Mouse (Mus musculus) forebrain, embryonic 14.5 days (tissue): ENCODE measurements at regions not wholly inside any gene's neighbourhood (a gene's known extent, or its start where the extent isn't known, plus 50 kb on each side); places are given as distances from the start of the nearest gene placed in this dataset.

Experiments
- ATAC-seq: fragments of 200-750 bp; cut with Nextera tagmentation; 2 replicates; pipeline ENCODE4 v1.8.0; 2017; ENCODE audit warnings: mild to moderate bottlenecking, moderate library complexity
- DNase-seq: peaks from one replicate; pipeline ENCODE4 v3.0.0-alpha.2; 2015; ENCODE audit warnings: low spot score
- H3K27ac ChIP-seq: fragments of 300-500 bp; sonication (generic); 2 replicates; pipeline ENCODE4 v1.5.1; 2014; ENCODE audit warnings: low read depth, mild to moderate bottlenecking, control low read depth, low read length, moderate library complexity
- H3K27me3 ChIP-seq: fragments of 300-500 bp; sonication (generic); replicated peaks from 2 replicates; pipeline ENCODE4 v1.6.1; 2014; ENCODE audit warnings: low read length, control low read depth, mixed read lengths; ENCODE audit not compliant: control insufficient read depth, insufficient read depth
- H3K36me3 ChIP-seq: fragments of 300-500 bp; sonication (generic); 2 replicates; pipeline ENCODE4 v1.6.1; 2014; ENCODE audit warnings: low read length, control low read depth; ENCODE audit not compliant: control insufficient read depth, insufficient read depth
- H3K4me1 ChIP-seq: fragments of 300-500 bp; sonication (generic); 2 replicates; pipeline ENCODE4 v1.6.1; 2014; ENCODE audit warnings: antibody characterized with exemption, low read length, control low read depth; ENCODE audit not compliant: control insufficient read depth, insufficient read depth
- H3K4me2 ChIP-seq: fragments of 300-500 bp; sonication (generic); 2 replicates; pipeline ENCODE4 v1.6.1; 2014; ENCODE audit warnings: mild to moderate bottlenecking, control low read depth, low read length
- H3K4me3 ChIP-seq: fragments of 300-500 bp; sonication (generic); 2 replicates; pipeline ENCODE4 v1.5.1; 2014; ENCODE audit warnings: low read depth, low read length, control low read depth
- H3K9ac ChIP-seq: fragments of 300-500 bp; sonication (generic); 2 replicates; pipeline ENCODE4 v1.6.1; 2014; ENCODE audit warnings: mild to moderate bottlenecking, low read length, control low read depth, moderate library complexity
- H3K9me3 ChIP-seq: fragments of 300-500 bp; sonication (generic); replicated peaks from 2 replicates; pipeline ENCODE4 v1.6.1; 2016; ENCODE audit warnings: low read length, control low read depth, mixed read lengths; ENCODE audit not compliant: control insufficient read depth
- WGBS: fragments of 180-500 bp; shearing (Covaris S2); extraction: QIAGEN DNeasy Blood & Tissue Kit; methylation state at CpG from one replicate; pipeline ENCODE4 v1.1.7; 2014; 5-methylcytosine and 5-hydroxymethylcytosine counted together

GRCm38 (mm10) chr5:46441716-46442115 is 584.3 kb upstream of the Lcorl start:
- Histone ChIP-seq H3K4me2 (no peak overlapping the region), H3K9me3 (no peaks in the 10 kb centered on the region), H3K36me3 (no peaks in the 10 kb centered on the region), H3K4me3 (no peak overlapping the region), H3K9ac (no peak overlapping the region), H3K27me3 (no peaks in the 10 kb centered on the region), H3K4me1 (peaks cover 6% of the 10 kb centered on the region; the same call in 1 of the 2 replicates), H3K27ac (no peak overlapping the region)
- no peak for ATAC-seq
- no peak for DNase-seq

GRCm38 (mm10) chr5:46431644-46432367 is 574.4 kb upstream of the Lcorl start:
- H3K27ac ChIP-seq: no peak overlapping the region
- no peaks in the 10 kb centered on the region for H3K4me1 ChIP-seq
- H3K9me3 ChIP-seq: no peaks in the 10 kb centered on the region
- ATAC-seq: no peak
- no peak overlapping the region for H3K4me3 ChIP-seq
- H3K9ac ChIP-seq: no peak overlapping the region
- DNase-seq: peak; percentile 22
- no peaks in the 10 kb centered on the region for H3K27me3 ChIP-seq
- 44% methylated on average over 3 of the region's 3 CpGs for WGBS
- H3K36me3 ChIP-seq: no peaks in the 10 kb centered on the region
- no peak overlapping the region for H3K4me2 ChIP-seq

DNA sequence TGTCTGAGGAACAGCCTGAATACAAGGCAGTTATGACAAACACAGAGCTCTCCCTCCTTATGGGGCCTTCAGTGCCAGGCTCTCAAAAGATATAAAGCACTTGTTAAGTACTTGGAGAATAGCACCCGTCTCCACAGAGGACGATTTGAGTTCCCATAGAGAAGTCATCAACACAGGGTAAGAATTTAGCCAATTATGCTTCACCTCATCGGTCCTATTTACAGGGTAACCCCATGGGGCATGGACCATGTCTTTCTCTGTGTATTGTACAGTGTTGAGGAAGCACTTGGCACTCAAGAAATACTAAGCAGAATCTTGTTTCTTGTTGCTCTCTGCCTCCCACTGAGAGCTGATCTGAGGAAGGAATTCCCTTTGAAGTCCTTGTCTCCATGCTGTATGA is 565.3 kb upstream of the Lcorl start:
- Histone ChIP-seq H3K27me3 (no peaks in the 10 kb centered on the region), H3K36me3 (no peaks in the 10 kb centered on the region), H3K4me1 (no peaks in the 10 kb centered on the region), H3K9me3 (no peaks in the 10 kb centered on the region), H3K4me3 (no peak overlapping the region), H3K9ac (no peak overlapping the region), H3K4me2 (no peak overlapping the region), H3K27ac (no peak overlapping the region)
- DNase-seq (no peak), ATAC-seq (no peak)
- 35% methylated on average over 3 of the region's 3 CpGs for WGBS

- H3K4me3 ChIP-seq: no peak overlapping the region
- 66% methylated on average over 2 of the region's 2 CpGs for WGBS
- no peak for ATAC-seq
- no peak overlapping the region for H3K4me2 ChIP-seq
- H3K4me1 ChIP-seq: no peaks in the 10 kb centered on the region
- H3K27ac ChIP-seq: no peak overlapping the region
- DNase-seq: no peak
- H3K27me3 ChIP-seq: no peaks in the 10 kb centered on the region
- H3K9me3 ChIP-seq: no peaks in the 10 kb centered on the region
- H3K36me3 ChIP-seq: no peaks in the 10 kb centered on the region
- no peak overlapping the region for H3K9ac ChIP-seq
These were observed 549.6 kb upstream of the Lcorl start for GRCm38 (mm10) chr5:46406969-46407368.

DNA sequence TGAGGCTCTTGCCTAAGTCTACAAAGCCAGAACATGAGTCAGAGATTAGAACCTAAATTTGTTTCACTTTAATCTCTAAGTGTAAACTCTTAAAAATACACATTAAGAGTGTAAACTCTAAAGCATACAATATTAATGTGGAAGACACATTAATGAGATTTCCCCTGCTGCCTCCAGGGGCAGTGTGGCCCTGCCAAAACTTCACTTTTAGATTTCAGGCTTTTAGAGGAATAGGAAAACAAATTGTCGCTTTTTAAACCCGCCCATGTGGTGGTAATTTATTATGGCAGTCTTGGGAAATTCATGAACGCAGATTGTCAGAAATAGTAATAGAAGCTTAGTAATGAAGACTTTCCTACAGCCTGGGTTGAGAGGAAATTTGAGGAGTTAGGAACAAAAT is 549.0 kb upstream of the Lcorl start:
- no peaks in the 10 kb centered on the region for H3K4me1 ChIP-seq
- no peaks in the 10 kb centered on the region for H3K9me3 ChIP-seq
- H3K4me3 ChIP-seq: no peak overlapping the region
- no peak overlapping the region for H3K9ac ChIP-seq
- H3K27ac ChIP-seq: no peak overlapping the region
- no peaks in the 10 kb centered on the region for H3K36me3 ChIP-seq
- H3K27me3 ChIP-seq: no peaks in the 10 kb centered on the region
- H3K4me2 ChIP-seq: no peak overlapping the region
- ATAC-seq: no peak
- DNase-seq: peak; percentile 40
- 52% methylated on average over 3 of the region's 3 CpGs for WGBS

- Histone ChIP-seq H3K27me3 (no peaks in the 10 kb centered on the region), H3K4me1 (no peaks in the 10 kb centered on the region), H3K4me2 (no peak overlapping the region), H3K9ac (no peak overlapping the region), H3K9me3 (no peaks in the 10 kb centered on the region), H3K27ac (no peak overlapping the region), H3K4me3 (no peak overlapping the region), H3K36me3 (no peaks in the 10 kb centered on the region)
- 60% methylated on average over 2 of the region's 2 CpGs for WGBS
- ATAC-seq (no peak), DNase-seq (no peak)
These were observed 529.2 kb upstream of the Lcorl start for GRCm38 (mm10) chr5:46386591-46386990.

DNA sequence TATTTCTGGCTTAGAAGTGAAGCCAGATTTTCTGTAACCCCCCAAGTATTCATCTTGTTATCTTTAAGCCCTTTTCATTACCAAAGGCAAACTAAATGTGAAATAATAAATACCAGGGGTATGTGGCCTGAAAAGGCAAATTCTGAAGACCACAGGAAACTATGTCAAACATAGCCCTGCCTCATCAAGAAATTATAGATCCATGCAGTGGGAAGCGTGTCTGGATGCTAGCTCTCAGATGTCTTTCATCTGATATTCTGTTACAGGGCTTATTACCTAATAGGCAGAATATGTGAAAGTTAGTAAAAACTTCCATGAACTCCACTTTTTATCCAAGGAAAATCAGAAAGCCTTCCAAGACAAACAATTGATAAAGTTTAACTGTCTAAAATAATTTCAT is 509.9 kb upstream of the Lcorl start:
- ATAC-seq (no peak), DNase-seq (no peak)
- H3K9me3 ChIP-seq: no peaks in the 10 kb centered on the region
- H3K4me2 ChIP-seq: no peak overlapping the region
- WGBS: 86% methylated on average over 1 of the region's 1 CpGs
- H3K36me3 ChIP-seq: no peaks in the 10 kb centered on the region
- no peaks in the 10 kb centered on the region for H3K4me1 ChIP-seq
- no peaks in the 10 kb centered on the region for H3K27me3 ChIP-seq
- no peak overlapping the region for H3K27ac ChIP-seq
- H3K9ac ChIP-seq: no peak overlapping the region
- no peak overlapping the region for H3K4me3 ChIP-seq

- H3K27ac ChIP-seq: no peak overlapping the region
- H3K36me3 ChIP-seq: no peaks in the 10 kb centered on the region
- H3K9ac ChIP-seq: no peak overlapping the region
- ATAC-seq: no peak
- H3K4me1 ChIP-seq: no peaks in the 10 kb centered on the region
- no peak overlapping the region for H3K4me2 ChIP-seq
- no peak overlapping the region for H3K4me3 ChIP-seq
- DNase-seq: no peak
- H3K9me3 ChIP-seq: no peaks in the 10 kb centered on the region
- no peaks in the 10 kb centered on the region for H3K27me3 ChIP-seq
- 89% methylated on average over 2 of the region's 2 CpGs for WGBS
These were observed 506.2 kb upstream of the Lcorl start for GRCm38 (mm10) chr5:46363661-46364060.

- Histone ChIP-seq H3K9me3 (no peaks in the 10 kb centered on the region), H3K27me3 (no peaks in the 10 kb centered on the region), H3K4me3 (no peak overlapping the region), H3K4me1 (no peaks in the 10 kb centered on the region), H3K27ac (no peak overlapping the region), H3K9ac (no peak overlapping the region), H3K4me2 (no peak overlapping the region), H3K36me3 (no peaks in the 10 kb centered on the region)
- DNase-seq (no peak), ATAC-seq (no peak)
- WGBS: 82% methylated on average over 1 of the region's 1 CpGs
These were observed 504.2 kb upstream of the Lcorl start for GRCm38 (mm10) chr5:46361637-46362036.
